Mouse (Mus musculus): ENCODE results near the gene Pde4d. TPM values are rescaled to one million over a fixed set of nuclear protein-coding genes. Genes with fewer than 3 reads are reported as not detected.

Gene Pde4d
- total RNA-seq, 2 experiments from 2014 or later = 103 to 116 TPM

DNA sequence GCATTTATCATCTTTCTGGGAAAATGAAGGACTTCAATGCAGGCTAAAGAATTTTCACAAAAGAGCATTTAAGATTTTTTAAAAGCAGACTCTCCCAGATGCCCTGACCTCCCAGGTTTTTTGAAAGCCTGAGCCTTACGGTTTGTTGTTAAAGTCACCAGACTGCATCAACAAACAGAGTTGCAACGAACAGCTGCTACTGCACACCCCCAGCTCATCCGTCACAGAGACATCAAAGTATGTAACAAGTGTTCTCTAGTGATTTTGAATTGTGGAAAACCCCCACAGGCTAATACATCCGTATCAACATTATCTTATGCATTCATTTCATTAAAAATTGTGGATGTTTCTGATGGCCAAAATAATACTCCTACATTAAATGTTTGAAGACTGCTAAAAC is 841.2 kb downstream of the Pde4d start:
- intact Hi-C loops (cut with DNase I) = no loop called here

DNA sequence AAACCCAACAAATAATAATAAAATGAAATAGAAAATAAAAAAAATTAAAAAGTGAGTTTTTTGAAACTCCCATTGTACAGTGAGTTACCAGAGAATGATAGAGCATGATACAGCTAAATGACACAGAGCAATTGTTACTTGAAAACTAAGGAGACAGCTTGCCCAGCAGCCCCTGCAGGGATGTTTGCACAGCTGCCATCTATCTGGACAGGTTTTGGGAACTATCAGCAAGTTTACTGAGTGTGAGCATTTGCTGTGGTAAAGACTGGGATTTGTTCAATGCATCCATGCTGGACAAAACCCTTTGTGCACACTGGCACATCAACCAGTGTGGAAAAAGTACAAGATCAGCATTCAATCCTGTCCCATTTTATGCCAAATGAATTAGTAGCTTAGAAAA is 843.3 kb downstream of the Pde4d start:
- intact Hi-C loops (cut with DNase I) = no loop called here
- no peak for DNase-seq (ENCODE audit: low spot score in 2 of 2)

More for the DNA sequence above, 841.2 kb downstream of the Pde4d start:
- DNase-seq (ENCODE audit: low spot score in 2 of 2) = no peak

DNA sequence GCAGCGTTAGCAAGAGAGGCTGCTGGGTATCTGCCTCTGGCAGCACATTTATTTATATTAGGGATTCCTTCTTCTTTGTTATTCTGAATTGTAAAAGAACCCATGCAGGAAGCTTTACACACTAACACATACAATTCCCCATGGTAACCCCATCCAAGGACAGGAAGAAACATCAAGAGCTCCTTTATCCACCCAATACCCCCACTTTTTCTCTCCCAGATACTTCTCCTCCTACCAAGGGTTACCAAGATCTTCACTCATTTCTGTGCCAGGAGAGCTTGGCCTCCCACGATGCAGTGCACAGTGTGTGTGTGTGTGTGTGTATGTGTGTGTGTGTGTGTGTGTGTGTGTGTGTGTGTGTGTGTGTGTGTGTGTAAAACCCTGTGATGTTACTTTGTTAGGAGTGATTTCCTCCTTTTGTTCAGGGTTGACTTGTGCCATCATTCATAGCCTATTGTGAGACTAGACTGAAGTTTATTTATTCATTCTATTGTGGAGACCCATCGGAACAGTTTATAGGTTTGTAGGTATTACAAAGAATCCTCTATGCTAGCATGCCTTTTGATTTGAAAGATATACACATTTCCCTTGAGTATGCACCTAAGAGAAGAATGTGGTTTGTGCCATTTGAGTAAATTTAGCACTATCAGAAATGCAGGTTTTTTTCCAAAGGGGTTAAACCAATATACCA is 846.7 kb downstream of the Pde4d start:
- intact Hi-C loops (cut with DNase I) = no loop called here

DNA sequence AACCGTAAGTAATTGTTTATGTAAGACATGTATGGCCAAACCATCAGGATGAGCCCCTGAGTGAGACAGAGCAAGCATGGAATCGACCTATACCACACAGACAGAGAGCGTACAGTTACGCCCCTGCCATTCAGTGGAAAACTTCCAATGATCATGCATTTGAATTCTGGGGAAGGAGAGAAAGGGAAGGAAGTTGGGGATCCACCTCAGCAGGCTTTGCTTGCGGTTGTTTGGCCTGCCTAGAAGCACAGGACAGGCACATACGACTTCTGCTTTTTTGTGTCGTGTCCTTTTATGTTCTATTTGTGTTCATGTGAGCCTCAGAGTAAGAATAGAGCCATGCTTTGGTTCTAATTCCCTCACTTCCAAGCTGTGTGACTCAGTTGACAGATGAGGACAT is 849.1 kb downstream of the Pde4d start:
- DNase-seq (ENCODE audit: low spot score in 2 of 2) = no peak
- intact Hi-C loops (cut with DNase I) = no loop called here

More for the DNA sequence above, 846.7 kb downstream of the Pde4d start:
- DNase-seq (ENCODE audit: low spot score in 2 of 2) = no peak

- DNase-seq (ENCODE audit: low spot score in 2 of 2) = peak; percentile 39 to 40
- intact Hi-C loops (cut with DNase I) = no loop called here
Observed at GRCm38 (mm10) chr13:109299511-109300250, 849.9 kb downstream of the Pde4d start.

- intact Hi-C loops (cut with DNase I) = no loop called here
- no peak for DNase-seq (ENCODE audit: low spot score in 2 of 2)
Observed at GRCm38 (mm10) chr13:109312542-109312941, 862.8 kb downstream of the Pde4d start.

DNA sequence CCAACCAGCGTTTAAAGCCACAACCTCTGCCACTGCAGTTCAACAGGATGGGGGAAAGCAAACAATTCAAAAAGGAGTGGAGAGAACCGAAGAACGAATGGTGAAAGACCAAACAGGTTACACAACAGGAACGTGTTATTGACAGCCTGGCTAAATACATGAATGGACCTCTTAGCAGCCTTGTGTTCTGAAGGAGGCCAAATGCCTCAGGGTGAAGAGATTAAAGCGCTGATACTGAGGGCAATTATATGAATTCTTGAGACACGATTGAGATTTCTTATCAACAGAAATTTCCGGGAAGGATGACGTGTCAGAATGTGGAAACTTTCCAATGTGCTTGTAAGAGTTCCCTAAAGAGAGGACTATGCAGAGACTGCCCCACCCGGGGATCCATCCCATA is 865.9 kb downstream of the Pde4d start:
- intact Hi-C loops (cut with DNase I) = no loop called here

GRCm38 (mm10) chr13:109317644-109318043 is 867.9 kb downstream of the Pde4d start:
- intact Hi-C loops (cut with DNase I) = no loop called here
- no peak for DNase-seq (ENCODE audit: low spot score in 2 of 2)

More for the DNA sequence above, 865.9 kb downstream of the Pde4d start:
- DNase-seq (ENCODE audit: low spot score in 2 of 2) = no peak

GRCm38 (mm10) chr13:109318434-109318998 is 868.8 kb downstream of the Pde4d start:
- intact Hi-C loops (cut with DNase I) = no loop called here
- no peak for DNase-seq (ENCODE audit: low spot score in 2 of 2)

- DNase-seq (ENCODE audit: low spot score in 2 of 2) = no peak
- intact Hi-C loops (cut with DNase I) = no loop called here
Observed at GRCm38 (mm10) chr13:109326061-109326460, 876.3 kb downstream of the Pde4d start.

DNA sequence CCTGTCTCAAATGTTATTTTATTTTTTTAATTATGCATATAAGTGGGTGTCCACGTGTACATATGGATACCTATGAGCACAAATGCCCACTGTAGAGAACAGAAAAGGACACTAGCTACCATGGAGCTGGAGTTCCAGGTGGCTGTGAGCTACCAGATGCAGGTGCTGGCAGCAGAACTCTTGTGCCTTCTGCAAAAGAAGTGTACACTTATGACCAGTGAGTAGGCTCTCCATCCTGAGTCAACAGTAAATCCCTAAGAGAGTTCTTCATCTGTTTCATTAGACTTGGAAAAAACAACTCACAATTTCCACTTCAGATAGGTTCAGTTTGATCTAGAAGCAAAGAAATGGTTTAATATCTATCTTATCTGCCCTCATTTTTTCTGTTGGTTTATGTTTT is 881.8 kb downstream of the Pde4d start:
- DNase-seq (ENCODE audit: low spot score in 2 of 2) = no peak

DNA sequence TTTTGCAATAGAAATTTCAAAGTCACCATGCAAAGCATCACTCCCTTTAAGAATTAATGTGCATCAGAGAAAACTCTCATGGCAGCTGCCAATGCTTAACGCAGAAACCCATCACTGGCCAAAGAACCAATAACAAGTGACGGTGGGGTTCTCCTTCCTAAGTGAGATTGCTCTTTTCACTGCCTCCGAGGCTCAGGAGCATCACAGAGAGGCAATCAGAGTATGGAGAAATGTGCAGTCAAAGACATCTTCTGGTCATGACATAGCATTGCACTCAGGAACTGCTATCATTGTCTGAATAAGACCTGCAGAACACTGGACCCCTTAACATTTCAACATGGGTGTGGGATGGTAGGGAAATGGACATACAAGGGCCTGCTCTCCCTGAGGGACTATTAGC is 892.2 kb downstream of the Pde4d start:
- peak in 1 of 2 experiments; percentile 9 for DNase-seq (ENCODE audit: low spot score in 2 of 2)
- intact Hi-C loops (cut with DNase I) = loop anchor here (2.0 to 10.0 kb wide), 5 partner anchors 109 to 403 kb away; no protein-coding TSS in a partner anchor

More for the DNA sequence above, 881.8 kb downstream of the Pde4d start:
- intact Hi-C loops (cut with DNase I) = no loop called here

- no peak for DNase-seq (ENCODE audit: low spot score in 2 of 2)
- intact Hi-C loops (cut with DNase I) = loop anchor here (2.0 to 10.0 kb wide), 5 partner anchors 110 to 402 kb away; no protein-coding TSS in a partner anchor
Observed at GRCm38 (mm10) chr13:109342469-109342868, 892.7 kb downstream of the Pde4d start.

- peak; percentile 85 to 92 for DNase-seq (ENCODE audit: low spot score in 2 of 2)
- intact Hi-C loops (cut with DNase I) = loop anchor here (2.0 to 10.0 kb wide), 5 partner anchors 111 to 401 kb away; no protein-coding TSS in a partner anchor
Observed at GRCm38 (mm10) chr13:109343596-109343995, 893.8 kb downstream of the Pde4d start.

- intact Hi-C loops (cut with DNase I) = loop anchor here (10.0 kb wide), 1 partner anchor 397 kb away; no protein-coding TSS in a partner anchor
- DNase-seq (ENCODE audit: low spot score in 2 of 2) = no peak
Observed at GRCm38 (mm10) chr13:109347770-109348169, 898.0 kb downstream of the Pde4d start.

DNA sequence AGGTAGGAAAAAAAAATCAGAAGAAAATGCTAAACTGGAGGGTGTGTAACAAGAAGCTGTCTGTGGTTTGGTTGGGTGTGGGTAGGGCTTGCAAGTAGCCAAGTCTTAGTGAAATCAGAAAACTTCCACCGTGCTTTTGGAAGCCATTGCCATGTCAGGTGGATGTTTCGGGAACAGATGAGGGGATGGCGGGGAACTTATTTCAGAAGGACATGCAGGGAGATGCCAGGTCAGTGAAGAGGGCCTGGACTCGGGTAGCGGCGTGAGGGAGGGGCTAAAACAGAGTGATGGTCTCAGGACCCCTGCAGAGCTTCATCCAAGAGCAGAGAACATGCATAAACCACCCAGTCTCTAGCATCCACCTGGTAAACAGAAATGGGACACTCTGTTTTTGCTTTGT is 898.6 kb downstream of the Pde4d start:
- intact Hi-C loops (cut with DNase I) = loop anchor here (10.0 kb wide), 1 partner anchor 396 kb away; no protein-coding TSS in a partner anchor
- no peak for DNase-seq (ENCODE audit: low spot score in 2 of 2)

- intact Hi-C loops (cut with DNase I) = loop anchor here (5.0 kb wide), 1 partner anchor 92 kb away; no protein-coding TSS in a partner anchor
- no peak for DNase-seq (ENCODE audit: low spot score in 2 of 2)
Observed at GRCm38 (mm10) chr13:109350100-109350499, 900.4 kb downstream of the Pde4d start.

GRCm38 (mm10) chr13:109354017-109354416 is 904.3 kb downstream of the Pde4d start:
- DNase-seq (ENCODE audit: low spot score in 2 of 2) = peak in 1 of 2 experiments; percentile 6
- intact Hi-C loops (cut with DNase I) = loop anchor here (5.0 kb wide), 1 partner anchor 88 kb away; no protein-coding TSS in a partner anchor

DNA sequence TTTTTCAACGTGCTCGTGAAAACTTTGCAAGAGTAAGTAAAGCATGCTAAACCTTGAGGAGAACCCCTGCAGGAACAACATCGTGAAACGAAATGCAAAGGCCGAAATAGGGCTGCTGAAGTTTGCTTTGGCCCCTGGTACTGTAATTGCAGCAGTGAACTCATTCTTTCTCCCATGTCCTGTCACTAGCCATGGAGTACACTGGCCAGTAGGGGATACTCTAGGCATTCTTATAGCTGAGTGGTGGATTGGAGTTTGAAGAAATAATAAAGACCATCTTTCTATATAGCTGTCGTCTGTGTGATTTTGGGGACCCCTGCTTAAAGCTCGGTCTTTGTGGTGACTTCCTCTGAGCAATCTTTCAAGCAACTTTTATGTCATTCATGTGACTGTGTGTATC is 906.5 kb downstream of the Pde4d start:
- intact Hi-C loops (cut with DNase I) = no loop called here
- no peak for DNase-seq (ENCODE audit: low spot score in 2 of 2)

DNA sequence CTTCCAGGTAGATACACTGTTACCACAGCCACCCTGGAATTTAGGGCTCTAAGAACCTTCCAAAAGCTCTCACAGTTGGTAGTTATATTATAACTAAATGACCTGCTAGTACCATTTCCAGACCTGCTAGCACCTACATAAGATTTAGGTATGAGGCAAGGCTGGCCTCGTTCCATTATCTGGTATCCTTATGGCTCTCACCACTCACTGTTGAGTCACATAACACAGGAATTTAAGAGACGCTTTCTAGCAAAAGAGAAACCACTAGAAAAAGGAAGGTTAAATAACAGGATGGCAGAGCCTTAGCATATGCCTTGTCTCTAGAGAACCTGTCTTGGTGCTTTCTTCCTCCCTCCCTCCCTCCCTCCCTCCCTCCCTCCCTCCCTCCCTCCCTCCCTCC is 910.2 kb downstream of the Pde4d start:
- DNase-seq (ENCODE audit: low spot score in 2 of 2) = no peak
- intact Hi-C loops (cut with DNase I) = no loop called here
